Mouse (Mus musculus): ENCODE results near the gene Rel. TPM values are rescaled to one million over a fixed set of nuclear protein-coding genes. Genes with fewer than 3 reads are reported as not detected.

Gene Rel
- polyA plus RNA-seq (2017; shearing (Covaris generic)), result 10 to 100 TPM; 17.9 to 29.2 TPM

GRCm38 (mm10) chr11:23770760-23771506 lies at the start of gene Rel:
Gene Rel (minus strand): TSS chr11:23770970.

Other genes with a start within 250 kb of the Rel start
- 1 to 10 TPM in 1 of 2 experiments, under 1 TPM in 1; 0.57 to 2.1 TPM for gene 1700093K21Rik, start 249.8 kb downstream of the Rel start, polyA plus RNA-seq (2017; shearing (Covaris generic))
- gene 0610010F05Rik, start 137.3 kb downstream of the Rel start, polyA plus RNA-seq (2017; shearing (Covaris generic)), result 10 to 100 TPM in 1 of 2 experiments, 1 to 10 TPM in 1; 4.7 to 15.2 TPM
- 10 to 100 TPM; 13.0 to 22.4 TPM for gene Pus10, start 105.3 kb downstream of the Rel start, polyA plus RNA-seq (2017; shearing (Covaris generic))
- 10 to 100 TPM; 31.4 to 46.3 TPM for gene Pex13, start 105.0 kb downstream of the Rel start, polyA plus RNA-seq (2017; shearing (Covaris generic))
- 10 to 100 TPM; 43.9 to 46.0 TPM for gene Papolg, start 124.3 kb upstream of the Rel start, polyA plus RNA-seq (2017; shearing (Covaris generic))

Measured in inflammation-experienced regulatory T-cells (primary cell).